Mouse (Mus musculus): ENCODE data around the gene Gsn.

Gsn gene

DNA sequence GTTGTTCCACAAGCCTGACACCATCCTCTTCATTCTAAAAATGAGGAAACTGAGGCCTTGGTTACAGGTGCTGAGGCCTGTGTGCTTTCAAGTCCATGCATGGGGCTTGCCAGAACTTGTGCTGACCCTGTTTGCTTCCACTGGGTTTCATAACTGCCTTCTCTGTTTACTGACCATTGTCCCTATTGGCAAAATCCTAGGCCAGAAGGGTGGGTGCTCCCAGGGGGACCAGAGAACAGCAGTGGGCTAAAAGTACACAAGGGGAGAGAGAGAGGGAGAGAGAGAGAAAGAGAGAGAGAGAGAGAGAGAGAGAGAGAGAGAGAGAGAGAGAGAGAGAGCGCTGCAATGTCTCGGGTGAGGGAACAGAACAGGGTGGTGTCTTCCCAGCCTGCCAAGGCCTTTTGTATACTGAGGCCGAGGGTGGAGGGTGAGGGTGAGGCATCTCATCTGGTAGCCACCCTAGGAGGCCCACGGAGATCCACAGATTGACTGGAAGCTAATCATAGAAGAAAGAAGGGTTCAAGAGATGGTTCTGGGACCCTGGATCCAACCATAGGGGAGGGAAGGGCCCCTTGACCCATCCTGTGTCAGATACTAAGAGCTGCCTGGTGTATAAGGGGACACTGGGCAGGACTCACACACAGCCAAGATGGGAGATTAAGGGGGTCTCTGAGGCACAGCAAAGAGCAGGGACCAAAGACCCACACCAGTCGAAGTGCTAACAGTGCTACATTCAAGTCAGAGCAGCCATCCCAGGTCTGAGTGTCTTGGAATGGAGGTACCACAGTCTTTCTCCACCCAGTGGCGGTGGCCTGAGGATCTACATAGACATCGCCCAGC, 22.4 kb downstream of the Gsn start:
- no peak for DNase-seq (ENCODE audit: extremely low spot score)

DNA sequence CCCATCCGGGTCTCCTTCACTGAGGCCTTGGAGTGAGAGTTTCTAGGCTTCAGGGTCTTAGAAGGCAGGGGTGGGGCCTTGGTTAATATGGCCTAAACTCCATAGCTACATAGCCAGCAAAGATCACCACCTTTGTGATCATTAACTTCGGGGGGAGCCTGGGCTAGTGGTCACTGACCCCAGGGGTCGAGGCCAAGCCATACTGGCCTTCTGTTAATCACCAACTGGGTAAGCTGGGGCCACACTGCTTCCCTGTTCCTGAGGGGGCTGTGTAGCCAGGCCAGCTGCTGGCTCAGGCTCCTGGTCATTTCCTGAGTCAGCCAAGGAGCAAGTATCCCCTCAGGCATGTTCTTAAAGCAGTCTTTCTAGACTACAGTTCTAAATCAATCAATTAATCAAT, 23.8 kb downstream of the Gsn start:
- DNase-seq (ENCODE audit: extremely low spot score) = no peak

DNA sequence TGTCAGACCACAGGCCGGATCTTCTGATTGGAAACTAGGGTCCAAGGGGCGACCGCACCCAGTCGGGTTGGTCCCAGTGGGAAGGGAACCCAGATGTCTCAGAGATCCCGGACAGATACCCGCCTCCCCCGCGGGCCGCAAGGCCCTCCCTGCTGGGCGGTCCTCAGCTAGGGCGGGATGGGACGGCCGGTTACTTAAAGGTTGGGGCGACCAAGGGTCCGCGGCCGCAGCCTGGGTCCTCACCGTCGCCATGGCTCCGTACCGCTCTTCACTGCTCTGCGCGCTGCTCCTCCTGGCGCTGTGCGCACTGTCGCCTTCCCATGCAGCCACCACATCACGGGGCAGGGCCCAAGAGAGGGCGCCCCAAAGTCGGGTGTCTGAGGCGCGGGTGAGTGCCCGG, 26.0 kb downstream of the Gsn start:
- DNase-seq (ENCODE audit: extremely low spot score) = no peak

DNA sequence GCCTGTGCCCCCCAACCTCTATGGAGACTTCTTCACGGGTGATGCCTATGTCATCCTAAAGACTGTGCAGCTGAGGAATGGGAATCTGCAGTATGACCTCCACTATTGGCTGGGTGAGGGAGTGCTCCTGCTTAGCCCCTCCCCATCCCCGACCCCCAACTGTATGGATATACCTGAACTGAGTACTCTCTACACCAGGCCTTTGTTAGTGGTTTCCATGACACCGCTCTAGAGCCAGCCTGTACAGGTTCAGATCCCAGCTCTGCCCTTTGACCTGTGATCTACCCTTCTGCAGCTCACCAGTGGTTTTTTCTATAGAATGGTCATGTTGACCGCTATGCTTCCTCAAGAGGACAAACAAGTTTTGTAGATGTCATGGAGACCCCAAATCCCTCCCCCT, 27.8 kb downstream of the Gsn start:
- DNase-seq (ENCODE audit: extremely low spot score) = no peak

DNA sequence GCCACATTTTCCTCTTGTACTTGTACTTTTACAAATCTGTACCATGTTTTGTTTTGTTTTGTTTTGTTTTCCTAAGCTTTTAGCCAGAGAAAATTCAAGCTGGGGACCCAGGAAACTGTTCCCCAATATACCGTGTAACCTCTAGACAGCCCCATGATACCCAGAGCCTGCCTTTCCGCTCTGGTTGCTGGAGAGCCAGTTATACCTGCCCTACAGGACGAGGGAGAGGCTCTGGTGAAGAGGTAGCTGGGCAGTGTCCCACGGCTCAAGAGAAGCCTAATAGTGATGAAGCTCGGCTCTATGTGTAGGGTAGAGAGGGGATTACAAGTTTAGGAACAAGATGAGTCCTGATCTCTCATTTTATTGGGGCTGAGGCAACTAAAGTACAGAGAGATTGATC, 29.0 kb downstream of the Gsn start:
- no peak for DNase-seq (ENCODE audit: extremely low spot score)

DNA sequence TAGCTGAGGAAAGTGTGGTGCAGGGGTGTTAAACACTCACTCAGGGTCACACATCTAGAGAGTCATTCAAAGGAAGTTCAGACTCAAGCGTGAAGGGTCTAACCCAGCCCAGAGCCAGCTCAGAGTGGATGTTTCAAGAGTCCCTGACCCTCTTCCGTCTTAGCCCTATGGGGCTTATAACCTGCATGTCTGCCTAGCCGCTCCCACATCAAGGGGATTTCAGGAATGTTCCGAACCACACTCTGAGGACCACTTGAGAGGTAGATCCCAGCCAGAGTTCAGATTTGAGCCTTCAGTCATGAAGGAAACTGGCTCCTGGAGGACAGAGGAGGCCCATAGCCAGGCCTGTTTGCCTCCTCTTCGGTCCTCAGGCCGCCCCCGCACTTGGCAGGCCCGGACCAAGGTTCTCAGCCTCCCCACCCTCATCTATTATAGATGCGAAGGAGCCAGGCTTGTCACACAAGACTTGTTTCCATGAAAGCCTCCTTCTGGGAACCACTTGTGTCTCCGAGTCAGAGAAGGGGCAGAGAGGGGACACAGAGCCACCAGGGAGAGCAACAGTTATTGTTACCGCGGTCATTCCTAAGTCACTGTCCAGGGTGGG, 30.9 kb downstream of the Gsn start:
- DNase-seq (ENCODE audit: extremely low spot score) = no peak

DNA sequence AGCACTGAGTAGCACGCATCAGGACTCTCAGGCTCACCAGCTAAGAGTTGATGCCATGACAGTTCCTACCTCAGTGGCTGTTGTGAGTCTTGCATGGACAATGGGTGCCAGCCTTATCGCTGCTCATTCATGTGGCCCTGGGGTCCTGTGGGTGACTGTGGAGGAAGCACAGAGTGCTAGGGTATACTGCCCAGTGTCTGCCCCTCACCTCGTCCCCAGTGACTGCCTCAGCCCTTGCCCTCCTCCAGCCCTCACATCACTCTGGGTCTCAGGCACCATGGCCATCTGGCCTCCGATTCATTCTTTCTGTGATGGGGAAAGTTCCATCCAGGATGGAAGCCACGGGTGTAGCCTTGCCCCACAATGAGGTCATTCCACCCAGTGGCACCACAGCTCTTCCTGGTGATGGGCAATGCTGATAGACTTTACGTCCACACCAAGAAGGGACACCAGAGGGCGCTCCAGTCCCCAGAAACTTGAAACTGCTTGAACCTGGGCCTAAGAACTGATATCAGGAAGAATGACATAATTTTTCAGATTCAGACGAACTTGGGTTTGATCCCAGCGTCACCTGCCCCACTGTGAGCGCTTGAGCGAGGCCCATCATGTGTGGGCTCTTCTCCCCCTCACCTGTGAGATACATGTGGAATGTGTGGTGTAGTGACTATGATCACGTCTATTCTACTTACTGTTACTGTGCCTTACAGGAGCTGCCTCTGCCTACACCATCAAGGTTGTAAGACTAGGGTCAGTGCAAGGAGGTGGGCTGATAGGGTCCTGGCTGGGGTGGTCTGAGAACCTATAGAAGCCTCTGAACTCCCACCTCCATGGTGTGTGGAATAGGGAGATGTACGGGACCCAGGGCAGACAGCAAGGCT, 32.8 kb downstream of the Gsn start:
- peak; percentile 68 for DNase-seq (ENCODE audit: extremely low spot score)

DNA sequence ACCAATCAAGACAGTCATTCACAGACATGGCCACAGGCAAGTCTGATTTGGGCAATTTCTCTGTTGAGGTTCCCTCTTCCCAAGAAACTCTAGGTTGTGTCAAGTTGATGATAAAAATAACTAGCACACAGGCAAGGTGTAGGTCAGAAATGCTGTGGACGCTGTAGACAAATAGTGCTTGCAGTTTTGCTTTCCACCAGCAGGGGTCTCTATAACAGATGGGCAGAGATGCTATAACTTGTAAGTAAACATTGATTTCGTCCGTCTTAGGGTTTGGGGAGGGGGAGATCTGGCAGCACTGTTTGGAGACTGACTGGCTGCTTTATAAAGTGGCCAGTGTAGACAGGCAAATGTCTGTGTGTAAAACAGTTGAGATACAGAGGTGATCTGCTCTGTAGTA, 35.7 kb downstream of the Gsn start:
- DNase-seq (ENCODE audit: extremely low spot score) = no peak

DNA sequence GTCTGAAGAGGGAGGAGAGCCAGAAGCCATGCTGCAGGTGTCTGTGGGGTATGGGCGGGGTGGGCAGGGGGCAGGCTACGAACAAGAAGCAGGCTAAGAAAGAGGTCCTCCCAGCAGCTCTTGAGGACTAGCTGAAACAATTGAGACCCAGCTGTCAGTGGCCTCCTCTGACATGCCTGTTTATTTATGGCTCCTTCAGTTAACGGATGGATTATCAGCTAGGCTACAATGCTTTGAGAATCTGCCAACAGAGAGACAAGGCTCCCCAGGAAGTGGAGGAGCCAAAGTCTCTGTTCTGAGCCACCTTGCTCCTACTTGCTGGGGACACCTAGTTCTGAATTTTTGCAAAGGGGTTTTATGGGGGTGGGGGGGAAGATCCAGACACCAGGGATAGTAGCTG, 36.5 kb downstream of the Gsn start:
- DNase-seq (ENCODE audit: extremely low spot score) = no peak

DNA sequence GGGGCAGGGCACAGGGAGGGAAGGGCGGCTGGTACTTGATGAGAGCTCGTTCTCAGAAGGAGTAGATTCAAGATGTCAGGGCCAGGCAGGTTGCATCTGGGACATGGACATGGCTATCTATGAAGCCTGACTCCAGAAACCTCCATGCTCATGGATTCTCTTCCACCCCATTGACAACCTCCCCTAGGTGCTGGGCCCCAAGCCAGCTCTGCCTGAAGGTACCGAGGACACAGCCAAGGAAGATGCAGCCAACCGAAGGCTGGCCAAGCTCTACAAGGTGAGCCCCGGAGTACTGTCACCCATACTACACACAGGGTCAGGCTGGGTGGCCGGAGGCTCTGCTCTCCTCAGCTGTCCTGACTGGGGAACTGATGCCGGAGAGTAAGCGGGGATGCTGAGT, 37.1 kb downstream of the Gsn start:
- DNase-seq (ENCODE audit: extremely low spot score) = no peak

DNA sequence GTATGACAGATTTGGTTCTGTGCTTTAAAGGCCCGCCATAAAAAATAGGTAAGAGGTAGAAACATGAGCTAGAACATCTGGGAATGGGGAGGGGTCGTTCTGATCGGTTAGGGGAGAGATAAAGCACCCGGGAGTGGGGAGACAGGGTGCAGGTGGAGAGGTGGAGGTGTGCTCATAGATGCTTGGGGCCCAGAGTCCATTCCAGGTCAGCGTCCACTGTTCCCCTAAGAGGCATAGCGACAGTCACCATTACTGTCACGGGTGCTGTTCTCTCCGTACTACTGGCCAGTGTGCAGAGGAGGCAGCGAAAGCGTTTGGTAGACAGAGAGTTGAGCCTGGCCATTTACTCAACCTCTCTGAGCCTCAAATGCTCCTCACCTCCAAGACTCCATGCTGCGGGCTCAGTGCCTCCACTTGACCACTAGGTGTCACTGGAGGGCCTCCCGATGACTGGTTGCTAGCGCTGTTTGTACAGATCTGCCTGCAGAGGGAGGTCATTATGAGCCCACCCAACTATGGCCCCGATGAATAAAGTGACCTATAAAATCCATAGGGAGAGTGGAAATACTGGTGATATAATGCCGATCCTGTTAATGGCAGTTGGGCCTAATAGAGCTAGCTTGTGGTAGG, 41.6 kb downstream of the Gsn start:
- peak; percentile 81 for DNase-seq (ENCODE audit: extremely low spot score)

DNA sequence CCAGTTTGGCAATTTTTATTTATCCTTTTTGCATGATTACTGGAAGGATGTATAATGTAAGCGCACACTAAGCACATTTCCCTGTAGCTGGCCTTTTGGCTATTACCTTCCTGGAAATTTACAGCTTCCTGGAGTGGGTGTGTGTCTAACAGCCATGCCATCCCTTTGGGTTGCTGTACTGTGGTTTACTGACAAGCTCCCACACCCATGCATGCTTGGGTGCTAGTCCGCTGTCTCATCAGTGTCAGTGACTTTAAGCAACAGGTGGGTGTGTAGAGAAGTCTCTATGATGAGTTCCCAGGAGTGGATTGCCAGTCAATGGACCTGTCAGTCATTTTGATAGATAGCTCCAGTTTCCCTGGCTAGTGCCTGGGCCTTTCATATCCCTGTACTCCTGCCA, 43.3 kb downstream of the Gsn start:
- no peak for DNase-seq (ENCODE audit: extremely low spot score)

DNA sequence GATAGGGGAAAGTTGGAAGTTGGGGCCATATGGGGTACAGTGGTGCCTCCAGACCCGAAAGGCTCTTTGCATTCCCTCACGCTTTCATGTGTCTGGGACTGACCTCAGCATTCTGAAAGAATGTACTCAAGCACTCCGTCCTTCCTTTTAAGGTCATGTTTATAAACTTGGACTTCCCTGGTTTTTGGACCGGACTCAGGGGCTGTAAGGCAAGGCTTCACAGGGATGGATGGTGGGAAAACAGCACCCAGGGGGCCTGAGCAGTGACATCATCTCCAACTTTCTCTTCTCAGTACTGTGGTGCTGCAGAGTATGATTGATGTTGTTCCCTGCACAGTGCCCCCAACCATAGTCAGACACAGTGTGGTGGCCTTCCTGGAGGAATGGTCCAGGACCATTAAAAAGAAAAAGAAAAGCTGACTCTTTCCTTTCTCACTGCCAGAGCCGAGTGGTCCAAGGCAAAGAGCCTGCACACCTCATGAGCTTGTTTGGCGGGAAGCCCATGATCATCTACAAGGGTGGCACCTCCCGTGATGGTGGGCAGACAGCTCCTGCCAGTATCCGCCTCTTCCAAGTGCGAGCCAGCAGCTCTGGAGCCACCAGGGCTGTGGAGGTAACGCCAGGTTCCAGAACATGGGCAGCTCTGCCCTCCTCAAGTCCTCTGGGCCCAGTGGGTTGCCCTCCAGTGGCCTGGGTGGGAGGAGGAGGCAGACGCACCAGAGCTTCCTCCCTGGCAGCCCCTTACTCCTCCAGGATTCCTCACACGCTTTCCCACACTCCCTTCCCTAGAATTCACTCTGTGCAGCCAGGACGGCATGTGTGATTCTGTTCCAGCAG, 46.1 kb downstream of the Gsn start:
- no peak for DNase-seq (ENCODE audit: extremely low spot score)

DNA sequence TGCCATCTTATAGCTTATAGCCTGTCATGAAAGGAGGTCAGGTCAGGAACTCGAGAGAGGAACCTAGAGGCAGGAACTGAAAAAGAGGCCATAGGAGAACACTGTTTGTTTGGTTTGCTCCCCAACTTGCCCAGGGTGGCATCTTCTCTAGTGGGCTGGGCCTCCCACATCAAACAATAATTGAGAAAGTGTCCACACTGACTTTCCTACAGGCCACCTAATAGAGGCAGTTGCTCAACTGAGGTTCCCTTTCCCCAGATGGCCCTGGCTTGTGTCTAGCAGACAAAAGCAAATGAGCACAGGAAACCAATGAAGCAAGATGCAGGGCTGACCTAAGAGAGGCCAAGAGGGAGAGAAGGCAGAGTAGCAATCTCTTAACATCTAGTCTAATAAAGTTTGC, 52.0 kb downstream of the Gsn start:
- no peak for DNase-seq (ENCODE audit: extremely low spot score)

DNA sequence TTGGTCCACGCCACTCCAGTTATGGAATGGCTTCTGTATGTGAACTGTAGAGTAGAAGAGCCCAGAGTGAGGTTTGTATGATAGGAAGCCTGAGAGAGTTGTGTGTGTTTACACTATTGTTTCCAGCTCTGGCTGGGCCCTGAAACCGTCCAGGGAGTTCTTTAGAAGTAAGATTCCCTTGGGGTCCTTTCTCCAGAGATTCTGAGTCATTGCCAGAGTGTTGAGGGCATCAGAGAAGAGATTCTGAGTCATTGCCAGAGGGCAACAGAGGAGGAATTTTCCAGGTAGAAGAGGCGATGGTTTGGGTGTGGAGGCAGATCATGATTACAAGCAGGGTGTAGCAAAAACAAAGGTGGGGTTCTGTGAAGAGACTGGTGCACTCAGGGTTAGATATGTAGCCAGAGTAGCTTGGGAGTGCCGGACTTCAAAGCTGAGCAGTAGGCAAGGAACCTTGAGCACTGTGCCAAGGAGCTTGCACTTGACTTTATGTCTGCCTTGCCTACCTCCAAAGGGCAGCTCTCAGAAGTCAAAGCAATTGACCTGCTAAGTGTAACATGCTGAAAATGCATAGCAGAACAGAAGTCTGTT, 53.8 kb downstream of the Gsn start:
- no peak for DNase-seq (ENCODE audit: extremely low spot score)

DNA sequence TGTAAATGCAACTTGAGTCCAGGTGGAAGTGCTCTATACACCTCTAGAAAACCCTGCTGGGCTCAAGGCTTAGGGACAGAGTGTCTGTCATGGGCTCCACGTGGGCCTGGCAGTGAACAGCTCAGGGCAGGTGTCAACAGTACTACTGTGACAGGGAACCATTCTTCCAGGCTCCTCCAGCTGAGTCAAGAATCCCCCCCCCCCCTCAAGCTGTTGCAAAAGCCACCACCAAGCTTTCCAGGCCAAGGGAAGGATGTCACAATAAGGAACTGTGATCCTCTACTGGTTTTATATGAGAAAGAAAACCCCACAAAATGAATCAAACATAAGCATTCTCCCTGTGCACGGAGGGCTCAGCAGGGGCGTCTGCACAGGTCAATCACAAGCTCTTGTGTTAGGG, 58.1 kb downstream of the Gsn start:
- no peak for DNase-seq (ENCODE audit: extremely low spot score)

DNA sequence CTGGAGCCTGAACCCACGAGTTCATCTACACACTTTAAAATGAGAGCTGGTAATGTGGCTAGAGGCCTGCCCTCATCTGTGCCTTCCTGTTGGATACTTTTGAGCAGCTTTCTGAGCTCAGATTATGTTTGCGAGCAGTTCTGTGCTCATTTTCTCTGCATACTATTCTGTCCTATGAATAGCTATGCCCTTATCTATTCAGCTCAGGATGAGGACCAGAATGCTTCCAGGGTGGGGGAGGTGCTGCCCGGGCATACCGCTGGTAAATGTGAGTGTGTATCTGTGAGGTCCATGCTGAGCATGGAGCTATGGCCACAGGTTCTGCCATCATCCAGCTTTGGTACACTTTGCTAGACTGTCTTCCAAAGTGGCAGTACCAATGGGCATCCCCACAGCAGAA, 61.4 kb downstream of the Gsn start:
- no peak for DNase-seq (ENCODE audit: extremely low spot score)

DNA sequence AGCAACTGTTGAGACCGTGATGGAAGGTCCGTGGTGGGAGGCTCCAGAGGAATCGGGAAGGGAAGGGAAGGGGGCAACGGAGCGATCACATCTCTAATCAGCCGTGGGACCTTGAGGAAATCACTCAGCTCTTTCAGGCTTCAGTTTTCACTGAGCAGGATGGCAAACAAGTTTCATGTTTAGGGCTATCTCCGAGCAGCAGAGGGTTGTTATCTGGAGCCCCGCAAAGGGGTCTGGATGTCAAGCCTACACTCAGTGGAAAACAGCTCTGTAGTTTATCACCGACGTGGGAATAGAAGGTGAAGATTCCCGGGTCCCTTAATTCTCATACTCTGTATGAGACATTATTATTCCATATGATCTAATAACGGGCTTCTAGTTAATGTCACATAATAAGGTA, 62.2 kb downstream of the Gsn start:
- DNase-seq (ENCODE audit: extremely low spot score) = no peak

DNA sequence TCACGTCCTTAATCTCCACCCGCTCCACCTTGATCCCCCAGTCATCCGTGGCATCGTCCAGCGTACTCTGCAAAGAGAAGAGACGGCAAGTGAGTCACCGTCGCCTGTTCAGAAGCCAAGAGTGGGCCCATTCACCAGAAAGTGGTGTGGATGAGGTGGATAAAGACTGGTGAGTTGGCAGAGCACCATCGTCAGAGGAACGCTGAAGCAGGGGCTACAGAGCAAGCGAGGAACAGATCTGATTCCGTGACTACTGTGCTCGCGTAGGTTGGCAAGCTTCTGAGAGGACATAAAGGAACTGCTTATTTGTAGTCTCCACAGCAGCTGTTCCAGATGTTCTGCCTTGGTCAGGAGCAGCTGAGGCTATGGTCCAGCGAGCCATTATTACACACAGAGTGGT, 64.2 kb downstream of the Gsn start:
- DNase-seq (ENCODE audit: extremely low spot score) = no peak

DNA sequence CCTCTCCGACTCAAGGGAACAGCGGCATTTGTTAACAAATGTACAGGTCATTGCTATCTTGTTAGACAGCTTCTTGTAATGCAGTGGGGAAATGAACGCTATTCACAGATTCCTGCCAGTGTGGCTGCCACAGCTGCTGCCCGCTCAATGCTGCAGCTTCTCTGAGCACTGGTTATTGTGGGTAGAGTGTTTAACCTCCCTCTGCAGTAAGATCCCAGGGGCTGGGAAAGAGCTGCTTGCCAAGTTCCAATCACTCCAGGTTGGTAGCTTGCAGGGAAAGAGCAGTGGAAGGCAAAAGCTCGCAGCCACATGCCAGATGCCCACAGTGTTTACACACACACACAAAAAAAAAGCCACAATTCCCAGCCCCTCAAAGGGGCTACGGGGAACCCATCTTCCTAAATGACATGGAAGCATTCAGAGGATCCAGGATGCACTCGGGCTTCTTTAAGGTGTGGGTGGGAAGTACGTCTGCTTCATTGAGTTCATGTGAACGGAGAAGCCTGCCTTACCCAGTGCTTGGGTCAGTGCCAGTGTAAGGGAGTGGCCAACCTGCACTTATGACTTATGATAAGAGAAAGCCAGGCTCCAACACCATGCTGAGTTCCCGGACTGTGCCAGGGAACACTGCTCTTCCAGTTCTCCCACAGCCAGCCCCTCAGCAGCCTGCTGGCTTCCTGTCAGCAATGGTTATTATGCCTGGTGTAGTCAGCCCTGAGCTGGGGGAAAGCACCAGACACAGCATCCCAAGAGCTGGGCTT, 66.4 kb downstream of the Gsn start:
- no peak for DNase-seq (ENCODE audit: extremely low spot score)
